Mouse (Mus musculus) neural tube, embryonic 12.5 days (tissue): ENCODE measurements around the gene 2510009E07Rik. TPM values are rescaled to one million over a fixed set of nuclear protein-coding genes. Genes with fewer than 3 reads are reported as not detected.

ENCODE experiments used
- ATAC-seq: fragments of 200-750 bp; cut with Nextera tagmentation; 2 replicates; pipeline ENCODE4 v1.8.0; 2017; ENCODE audit warnings: low read depth, mild to moderate bottlenecking, moderate TSS enrichment, moderate library complexity; ENCODE audit not compliant: low FRiP score
- H3K27ac ChIP-seq: fragments of 300-500 bp; sonication (generic); 2 replicates; pipeline ENCODE4 v1.5.1; 2016
- H3K27me3 ChIP-seq: fragments of 300-500 bp; sonication (generic); replicated peaks from 2 replicates; pipeline ENCODE4 v1.6.1; 2016; ENCODE audit warnings: mild to moderate bottlenecking
- H3K36me3 ChIP-seq: fragments of 300-500 bp; sonication (generic); 2 replicates; pipeline ENCODE4 v1.6.1; 2016; ENCODE audit warnings: mild to moderate bottlenecking
- H3K4me1 ChIP-seq: fragments of 300-500 bp; sonication (generic); 2 replicates; pipeline ENCODE4 v1.6.1; 2016
- H3K4me2 ChIP-seq: fragments of 300-500 bp; sonication (generic); replicated peaks from 2 replicates; pipeline ENCODE4 v1.6.1; 2016; ENCODE audit warnings: mild to moderate bottlenecking
- H3K4me3 ChIP-seq: fragments of 300-500 bp; sonication (generic); 2 replicates; pipeline ENCODE4 v1.5.1; 2016
- H3K9ac ChIP-seq: fragments of 300-500 bp; sonication (generic); 2 replicates; pipeline ENCODE4 v1.6.1; 2016; ENCODE audit warnings: mild to moderate bottlenecking
- H3K9me3 ChIP-seq: fragments of 300-500 bp; sonication (generic); 2 replicates; pipeline ENCODE4 v1.6.1; 2016; ENCODE audit warnings: mild to moderate bottlenecking
- WGBS: fragments of 180-500 bp; shearing (Covaris S2); methylation state at CpG from one replicate; pipeline ENCODE4 v1.1.7; 2016; 5-methylcytosine and 5-hydroxymethylcytosine counted together
- polyA plus RNA-seq: library from polyadenylated mRNA; unstranded; fragments of >200 nt; fragmentation: Nextera tagmentation; extraction: Ambion mirVana; gene quantifications from 2 replicates; pipeline ENCODE4 v1.2.1, GENCODE M21; 2016

Gene 2510009E07Rik
- polyA plus RNA-seq, 1 experiment from 2014 or later = 74.6 TPM

GRCm38 (mm10) chr16:21645915-21646314, 48.5 kb downstream of the 2510009E07Rik start:
- 81% methylated on average over 3 of the region's 3 CpGs for WGBS
- Histone ChIP-seq H3K27me3 (no peaks in the 10 kb centered on the region), H3K9ac (no peak overlapping the region), H3K4me3 (no peak overlapping the region), H3K27ac (no peak overlapping the region), H3K4me2 (no peak overlapping the region), H3K36me3 (peaks cover 13% of the 10 kb centered on the region; the same call in 1 of the 2 replicates), H3K9me3 (no peaks in the 10 kb centered on the region), H3K4me1 (peaks cover 13% of the 10 kb centered on the region)
- no peak for ATAC-seq

DNA sequence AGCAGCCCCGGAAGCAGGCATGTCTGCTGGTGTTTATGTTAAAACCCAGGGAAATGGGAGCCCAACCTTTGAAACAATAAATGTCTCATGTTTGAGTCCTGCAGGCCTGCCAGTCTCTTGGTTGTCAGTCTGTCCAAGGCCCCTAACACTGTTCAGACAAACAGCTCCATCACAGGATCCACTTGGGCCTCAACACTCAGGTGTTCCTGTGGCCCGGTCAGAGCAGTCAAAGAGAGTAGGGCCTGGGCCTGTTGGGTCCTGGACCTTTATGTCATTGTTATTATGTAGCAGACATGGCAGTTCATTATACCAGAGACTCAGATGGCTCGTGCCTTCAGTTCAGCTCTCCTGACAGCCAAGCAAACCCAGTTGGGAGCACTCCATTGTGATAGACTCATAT, 49.9 kb downstream of the 2510009E07Rik start:
- 78% methylated on average over 3 of the region's 3 CpGs for WGBS
- H3K4me3 ChIP-seq = no peak overlapping the region
- no peak for ATAC-seq
- H3K36me3 ChIP-seq = peaks cover 14% of the 10 kb centered on the region; the same call in 1 of the 2 replicates
- peak overlapping the region; percentile 14; the same call in 1 of the 2 replicates for H3K4me2 ChIP-seq
- H3K4me1 ChIP-seq = peaks cover 13% of the 10 kb centered on the region
- H3K9me3 ChIP-seq = no peaks in the 10 kb centered on the region
- no peaks in the 10 kb centered on the region for H3K27me3 ChIP-seq
- H3K9ac ChIP-seq = no peak overlapping the region
- peak overlapping the region; percentile 46; the same call in 1 of the 2 replicates for H3K27ac ChIP-seq

DNA sequence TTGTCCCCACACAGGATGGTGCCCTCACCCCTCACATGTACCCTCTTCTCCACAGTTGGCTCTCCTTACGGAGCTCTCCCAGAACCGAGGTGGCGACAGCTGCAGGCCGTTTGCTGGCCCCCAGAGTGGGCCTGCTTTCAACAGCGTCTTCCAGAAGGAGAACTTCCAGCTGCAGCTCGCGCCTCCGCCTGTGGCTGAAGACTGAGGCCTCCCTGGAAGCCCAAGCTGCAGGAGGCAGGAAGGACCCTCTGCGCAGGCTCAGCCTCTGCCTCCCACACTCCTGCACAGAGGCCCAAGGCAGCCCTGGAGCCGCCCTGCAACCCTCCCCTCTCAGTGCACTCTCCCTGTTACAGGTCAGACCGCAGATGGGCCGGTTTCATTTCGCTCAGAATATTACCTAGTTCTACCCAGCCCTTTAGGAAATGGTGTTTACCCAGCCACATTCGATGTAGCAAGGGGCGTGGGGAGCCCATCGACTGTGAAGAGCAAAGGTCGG, 50.4 kb downstream of the 2510009E07Rik start:
- Histone ChIP-seq H3K9me3 (no peaks in the 10 kb centered on the region), H3K9ac (no peak overlapping the region), H3K27ac (peak overlapping the region; percentile 46; the same call in 1 of the 2 replicates), H3K27me3 (no peaks in the 10 kb centered on the region), H3K4me2 (peak overlapping the region; percentile 14; the same call in 1 of the 2 replicates), H3K36me3 (peaks cover 14% of the 10 kb centered on the region; the same call in 1 of the 2 replicates), H3K4me1 (peaks cover 13% of the 10 kb centered on the region), H3K4me3 (no peak overlapping the region)
- no peak for ATAC-seq
- WGBS = 54% methylated on average over 17 of the region's 17 CpGs

DNA sequence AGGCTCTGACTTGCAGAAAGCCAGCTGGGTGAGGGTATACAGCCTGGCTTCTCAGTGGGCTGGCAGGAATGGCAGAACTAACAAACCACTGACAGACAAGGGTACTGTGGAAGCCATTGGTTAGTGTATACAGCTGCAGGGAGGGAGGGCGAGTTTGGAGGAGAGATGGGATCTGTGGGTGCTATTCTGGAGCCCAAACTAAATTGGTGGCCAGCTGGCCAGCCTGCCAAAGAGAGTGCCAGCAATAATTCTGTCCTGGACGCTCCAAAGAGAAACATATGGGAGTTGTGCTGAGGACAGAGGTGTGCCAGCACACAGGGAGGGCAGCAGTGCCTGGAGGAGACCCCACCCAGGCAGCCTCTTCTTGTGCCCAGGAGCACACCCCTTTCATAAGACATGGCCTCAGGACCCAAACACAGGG, 50.8 kb downstream of the 2510009E07Rik start:
- no peak overlapping the region for H3K9ac ChIP-seq
- H3K27ac ChIP-seq = 0 out of 2 replicates have a peak overlapping the region, but pooled peaks have one; percentile 46
- H3K4me3 ChIP-seq = no peak overlapping the region
- H3K36me3 ChIP-seq = peaks cover 14% of the 10 kb centered on the region; the same call in 1 of the 2 replicates
- no peaks in the 10 kb centered on the region for H3K9me3 ChIP-seq
- no peaks in the 10 kb centered on the region for H3K27me3 ChIP-seq
- peak overlapping the region; percentile 14; the same call in 1 of the 2 replicates for H3K4me2 ChIP-seq
- H3K4me1 ChIP-seq = peaks cover 13% of the 10 kb centered on the region
- no peak for ATAC-seq
- 64% methylated on average over 2 of the region's 2 CpGs for WGBS

GRCm38 (mm10) chr16:21642906-21643305, 51.6 kb downstream of the 2510009E07Rik start:
- H3K27ac ChIP-seq = no peak overlapping the region
- H3K4me3 ChIP-seq = no peak overlapping the region
- peaks cover 13% of the 10 kb centered on the region for H3K4me1 ChIP-seq
- no peak overlapping the region for H3K4me2 ChIP-seq
- H3K36me3 ChIP-seq = peaks cover 12% of the 10 kb centered on the region; the same call in 1 of the 2 replicates
- H3K9ac ChIP-seq = no peak overlapping the region
- H3K9me3 ChIP-seq = no peaks in the 10 kb centered on the region
- WGBS = 95% methylated on average over 5 of the region's 5 CpGs
- no peak for ATAC-seq
- no peaks in the 10 kb centered on the region for H3K27me3 ChIP-seq

DNA sequence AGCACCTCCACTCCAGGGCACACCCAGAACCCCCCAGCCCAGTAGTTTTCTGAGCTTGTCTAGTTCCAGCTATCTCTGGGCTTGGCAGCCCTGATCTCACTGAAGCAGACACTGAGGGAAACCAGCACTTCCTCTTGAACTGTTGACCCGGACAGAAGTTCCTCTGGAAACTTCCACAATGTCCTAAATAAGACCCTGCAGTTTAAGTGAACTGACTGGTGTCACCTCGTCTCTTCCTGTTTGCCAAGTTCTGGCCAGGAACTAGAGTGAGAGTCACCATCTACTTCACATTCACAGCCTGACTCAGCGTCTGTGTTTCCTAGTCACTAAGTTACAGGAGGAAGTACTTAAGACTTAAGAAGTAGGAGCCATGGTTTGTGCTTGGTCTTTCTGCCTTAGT, 52.5 kb downstream of the 2510009E07Rik start:
- no peak overlapping the region for H3K4me3 ChIP-seq
- peaks cover 13% of the 10 kb centered on the region for H3K4me1 ChIP-seq
- H3K9me3 ChIP-seq = no peaks in the 10 kb centered on the region
- H3K9ac ChIP-seq = no peak overlapping the region
- no peak for ATAC-seq
- no peaks in the 10 kb centered on the region for H3K27me3 ChIP-seq
- H3K36me3 ChIP-seq = peaks cover 8% of the 10 kb centered on the region; the same call in 1 of the 2 replicates
- WGBS = 88% methylated on average over 3 of the region's 3 CpGs
- H3K4me2 ChIP-seq = no peak overlapping the region
- H3K27ac ChIP-seq = no peak overlapping the region

- Histone ChIP-seq H3K9ac (no peak overlapping the region), H3K9me3 (no peaks in the 10 kb centered on the region), H3K4me3 (no peak overlapping the region), H3K27ac (no peak overlapping the region), H3K4me2 (no peak overlapping the region), H3K27me3 (no peaks in the 10 kb centered on the region), H3K36me3 (peaks cover 8% of the 10 kb centered on the region; the same call in 1 of the 2 replicates), H3K4me1 (peaks cover 13% of the 10 kb centered on the region)
- WGBS = 86% methylated on average over 7 of the region's 7 CpGs
- ATAC-seq = no peak
These were observed 53.5 kb downstream of the 2510009E07Rik start for GRCm38 (mm10) chr16:21640766-21641499.

DNA sequence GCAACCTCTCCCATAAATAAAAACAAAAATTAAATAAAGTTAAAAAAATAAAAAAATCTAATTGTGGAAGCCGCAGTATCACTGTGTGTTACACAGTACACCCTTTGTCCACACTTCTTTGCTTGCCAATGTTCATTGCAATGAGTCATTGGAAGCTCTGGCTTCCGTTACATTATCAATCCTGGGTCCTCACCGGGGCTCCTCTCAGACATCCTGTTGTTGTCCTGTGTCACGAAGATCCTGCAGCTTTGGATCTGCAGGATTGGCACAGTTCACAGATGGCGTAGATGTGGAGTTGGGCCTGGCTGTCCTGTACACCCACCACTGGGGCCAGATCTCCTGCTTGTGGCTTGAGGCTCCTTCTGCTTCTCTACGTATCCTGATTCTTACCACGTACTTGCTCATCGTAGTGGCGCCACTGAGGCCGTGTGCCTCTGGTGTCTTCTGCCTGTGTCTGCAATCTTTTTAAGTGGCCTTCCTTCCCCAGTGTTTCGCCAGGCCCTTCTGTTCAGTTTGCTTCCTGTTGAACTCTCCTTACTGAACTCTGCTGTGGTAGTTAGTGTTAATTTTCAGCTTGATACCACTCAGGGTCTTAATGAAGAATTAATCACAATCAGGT, 57.2 kb downstream of the 2510009E07Rik start:
- WGBS = 84% methylated on average over 11 of the region's 11 CpGs
- H3K9ac ChIP-seq = no peak overlapping the region
- no peak overlapping the region for H3K4me3 ChIP-seq
- no peaks in the 10 kb centered on the region for H3K9me3 ChIP-seq
- ATAC-seq = no peak
- no peak overlapping the region for H3K27ac ChIP-seq
- H3K36me3 ChIP-seq = peaks cover 8% of the 10 kb centered on the region; the same call in 1 of the 2 replicates
- no peaks in the 10 kb centered on the region for H3K27me3 ChIP-seq
- H3K4me1 ChIP-seq = no peaks in the 10 kb centered on the region
- H3K4me2 ChIP-seq = no peak overlapping the region

GRCm38 (mm10) chr16:21636156-21636853, 58.2 kb downstream of the 2510009E07Rik start:
- Histone ChIP-seq H3K4me3 (no peak overlapping the region), H3K4me2 (no peak overlapping the region), H3K9ac (no peak overlapping the region), H3K27ac (no peak overlapping the region), H3K36me3 (peaks cover 4% of the 10 kb centered on the region; the same call in 1 of the 2 replicates), H3K27me3 (no peaks in the 10 kb centered on the region), H3K4me1 (no peaks in the 10 kb centered on the region), H3K9me3 (no peaks in the 10 kb centered on the region)
- 87% methylated on average over 5 of the region's 5 CpGs for WGBS
- ATAC-seq = no peak

GRCm38 (mm10) chr16:21634460-21634859, 60.0 kb downstream of the 2510009E07Rik start:
- ATAC-seq = no peak
- Histone ChIP-seq H3K4me2 (no peak overlapping the region), H3K9me3 (no peaks in the 10 kb centered on the region), H3K4me3 (no peak overlapping the region), H3K36me3 (no peaks in the 10 kb centered on the region), H3K27me3 (no peaks in the 10 kb centered on the region), H3K9ac (no peak overlapping the region), H3K27ac (no peak overlapping the region), H3K4me1 (no peaks in the 10 kb centered on the region)

DNA sequence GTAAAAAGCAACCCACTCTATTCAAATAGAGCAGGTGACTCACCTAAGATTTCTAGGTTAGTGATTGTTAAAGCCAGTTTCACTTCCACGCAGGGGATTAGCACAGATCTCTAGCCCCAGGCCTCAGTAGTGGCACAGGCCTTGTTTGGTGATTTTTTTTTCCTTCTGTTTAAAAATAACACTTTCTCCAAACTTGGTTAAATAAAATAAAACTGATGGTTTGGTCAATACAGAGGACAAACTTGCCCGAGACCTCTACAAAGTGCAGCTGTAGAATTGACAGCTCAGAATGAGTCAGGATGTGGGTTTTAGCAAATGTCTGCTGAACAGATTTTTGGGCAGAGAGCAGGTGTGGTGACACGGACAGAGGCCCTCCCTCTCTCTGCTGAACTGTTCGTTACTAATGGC, 62.6 kb downstream of the 2510009E07Rik start:
- H3K4me3 ChIP-seq = no peak overlapping the region
- no peak for ATAC-seq
- peaks cover 15% of the 10 kb centered on the region for H3K4me1 ChIP-seq
- WGBS = 83% methylated on average over 4 of the region's 4 CpGs
- no peak overlapping the region for H3K9ac ChIP-seq
- no peaks in the 10 kb centered on the region for H3K36me3 ChIP-seq
- no peak overlapping the region for H3K27ac ChIP-seq
- no peaks in the 10 kb centered on the region for H3K9me3 ChIP-seq
- H3K27me3 ChIP-seq = no peaks in the 10 kb centered on the region
- no peak overlapping the region for H3K4me2 ChIP-seq

GRCm38 (mm10) chr16:21630614-21631013, 63.9 kb downstream of the 2510009E07Rik start:
- no peak overlapping the region for H3K4me3 ChIP-seq
- H3K9ac ChIP-seq = no peak overlapping the region
- peaks cover 22% of the 10 kb centered on the region for H3K4me1 ChIP-seq
- no peak overlapping the region for H3K4me2 ChIP-seq
- H3K27ac ChIP-seq = no peak overlapping the region
- 92% methylated on average over 4 of the region's 4 CpGs for WGBS
- no peak for ATAC-seq
- H3K36me3 ChIP-seq = no peaks in the 10 kb centered on the region
- H3K9me3 ChIP-seq = no peaks in the 10 kb centered on the region
- H3K27me3 ChIP-seq = no peaks in the 10 kb centered on the region
